Mouse (Mus musculus) spleen, adult 2 months (tissue): ENCODE data around the gene Des. TPM values are rescaled to one million over a fixed set of nuclear protein-coding genes. Genes with fewer than 3 reads are reported as not detected.

ENCODE experiments used
- DNase-seq, 2 experiments: peaks; one replicate each; pipeline versions ENCODE4 v3.0.0 to v3.0.0-alpha.2; 2012 to 2021; ENCODE audit warnings: low spot score in 2 of 2, low read depth in 1 of 2
- H3K27ac ChIP-seq: fragments of 200-500 bp; 2 replicates; pipeline ENCODE4 v1.5.1; 2012; ENCODE audit warnings: low read length, inconsistent platforms; ENCODE audit not compliant: insufficient read depth
- H3K27me3 ChIP-seq: fragments of 200-500 bp; 2 replicates; pipeline ENCODE4 v1.6.1; 2012; ENCODE audit warnings: mild to moderate bottlenecking, moderate library complexity, low read length, inconsistent platforms; ENCODE audit not compliant: control insufficient read depth, insufficient read depth
- H3K36me3 ChIP-seq: fragments of 200-500 bp; 2 replicates; pipeline ENCODE4 v1.6.1; 2012; ENCODE audit warnings: mild to moderate bottlenecking, low read length, inconsistent platforms; ENCODE audit not compliant: control insufficient read depth, insufficient read depth
- H3K4me1 ChIP-seq: fragments of 200-500 bp; 2 replicates; pipeline ENCODE4 v1.6.1; 2011; ENCODE audit warnings: inconsistent platforms; ENCODE audit not compliant: control insufficient read depth, insufficient read depth, insufficient read length
- H3K4me3 ChIP-seq: fragments of 200-500 bp; 2 replicates; pipeline ENCODE4 v1.5.1; 2011; ENCODE audit warnings: mild to moderate bottlenecking, inconsistent platforms; ENCODE audit not compliant: insufficient read depth, insufficient read length; ENCODE audit errors: extremely low read depth
- CTCF ChIP-seq: fragments of 200-500 bp; IDR thresholded peaks from 2 replicates; pipeline ENCODE4 v1.5.1; 2011; ENCODE audit warnings: mild to moderate bottlenecking, inconsistent platforms; ENCODE audit not compliant: insufficient read depth, insufficient read length, insufficient replicate concordance; ENCODE audit errors: extremely low read depth
- POLR2A ChIP-seq: fragments of 200-500 bp; IDR thresholded peaks from 2 replicates; pipeline ENCODE4 v1.6.1; 2011; ENCODE audit warnings: low read depth, low read length, inconsistent platforms
- WGBS: fragments of 180-500 bp; shearing (Covaris S2); methylation state at CpG from one replicate; pipeline ENCODE4 v1.1.7; 2018; 5-methylcytosine and 5-hydroxymethylcytosine counted together
- polyA plus RNA-seq: library from polyadenylated mRNA; depleted of rRNA; stranded (reverse); fragments of >200 nt; gene quantifications from 2 replicates; pipeline ENCODE4 v1.2.3, GENCODE M21; 2012

Des gene
- polyA plus RNA-seq, 1 experiment: 40.5 TPM

DNA sequence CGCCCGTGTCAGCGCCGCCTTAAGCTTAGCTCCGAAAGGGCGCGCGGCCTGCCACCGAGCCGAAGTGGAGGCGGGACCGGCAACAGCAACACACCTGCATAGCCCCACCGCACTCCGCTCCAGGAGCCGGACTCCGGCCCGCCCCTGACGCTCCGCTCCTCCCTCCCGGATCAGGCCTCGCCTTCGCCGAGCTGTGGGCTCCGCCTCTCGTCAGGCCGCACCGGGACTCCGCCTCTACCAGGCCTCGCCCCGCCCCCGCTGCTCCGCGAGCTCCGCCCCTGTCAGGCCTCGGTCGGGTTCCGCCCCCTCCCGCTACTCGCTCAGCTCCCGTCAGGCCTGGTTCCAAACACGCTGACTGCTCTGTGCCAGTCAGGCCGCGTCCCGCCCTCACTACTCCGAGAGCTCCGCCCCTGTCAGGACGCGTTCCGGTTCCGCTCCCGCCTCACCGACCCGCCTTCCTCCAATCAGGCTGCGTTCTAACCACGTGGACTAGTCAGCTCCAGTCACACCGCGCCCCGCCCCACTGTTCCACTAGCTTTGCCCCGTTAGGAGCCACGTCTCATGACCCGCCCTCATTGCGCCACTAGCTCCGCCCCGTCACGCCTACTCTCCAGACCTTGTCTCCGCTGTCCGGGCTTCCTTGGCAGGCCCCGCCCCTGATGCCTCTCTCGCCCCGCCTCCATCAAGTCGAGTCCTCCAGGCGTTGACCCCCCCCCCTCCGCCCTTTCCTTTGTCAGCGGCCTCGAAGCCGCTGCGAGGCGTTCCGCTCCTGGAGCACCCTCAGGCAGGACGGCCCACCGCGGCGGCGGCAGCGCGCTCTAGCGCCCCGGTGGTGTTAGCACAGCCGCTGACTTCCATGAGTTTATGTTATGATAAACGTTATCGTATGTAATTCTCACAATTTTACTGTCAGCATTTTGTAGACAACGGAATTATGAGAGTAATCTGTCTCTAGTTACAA lies 42.6 kb upstream of the Des start, which contains the start of gene Dnpep:
Gene Dnpep, minus strand, starts transcription at position 750 of the 961 bp plus-strand sequence.
- Histone ChIP-seq H3K27me3 (0 out of 2 replicates have a peak, but pooled peaks cover 1% of the 10 kb centered on the region), H3K36me3 (peaks cover 4% of the 10 kb centered on the region), H3K4me1 (peaks cover 8% of the 10 kb centered on the region; the same call in 1 of the 2 replicates), H3K27ac (peak within 1 kb of the TSS; percentile 86), H3K4me3 (peak within 1 kb of the TSS; percentile 68)
- DNase-seq: peak; percentile 100
- 1% methylated on average over 90 of the region's 92 CpGs for WGBS
- TF ChIP-seq CTCF (peak; percentile 73; the same call in 1 of the 2 replicates), POLR2A (peak; percentile 16; the same call in 1 of the 2 replicates)

DNA sequence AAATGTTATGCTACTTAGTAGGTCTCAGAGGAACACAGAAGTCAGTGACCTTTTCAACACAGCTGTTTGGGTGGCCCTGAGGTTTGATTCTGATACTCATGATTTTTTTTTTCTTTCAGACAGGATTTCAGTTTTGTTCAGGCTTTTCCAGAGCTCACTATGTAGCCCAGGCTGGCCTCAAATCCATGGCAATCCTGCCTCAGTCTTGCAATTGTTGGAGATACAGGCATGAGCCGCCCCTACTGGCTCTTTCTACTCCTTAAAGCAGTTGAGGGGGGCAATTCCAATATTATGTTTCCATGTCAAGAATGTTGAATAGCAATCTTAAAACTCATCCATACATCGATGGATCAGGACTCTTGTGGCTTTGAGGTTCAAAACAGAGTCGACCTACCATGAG lies 41.8 kb upstream of the Des start:
- Histone ChIP-seq H3K4me3 (no peak overlapping the region), H3K36me3 (peaks cover 4% of the 10 kb centered on the region), H3K27me3 (0 out of 2 replicates have a peak, but pooled peaks cover 1% of the 10 kb centered on the region), H3K4me1 (peaks cover 8% of the 10 kb centered on the region; the same call in 1 of the 2 replicates), H3K27ac (no peak overlapping the region)
- DNase-seq: no peak
- TF ChIP-seq POLR2A (no peak), CTCF (no peak)
- WGBS: 70% methylated on average over 3 of the region's 3 CpGs

DNA sequence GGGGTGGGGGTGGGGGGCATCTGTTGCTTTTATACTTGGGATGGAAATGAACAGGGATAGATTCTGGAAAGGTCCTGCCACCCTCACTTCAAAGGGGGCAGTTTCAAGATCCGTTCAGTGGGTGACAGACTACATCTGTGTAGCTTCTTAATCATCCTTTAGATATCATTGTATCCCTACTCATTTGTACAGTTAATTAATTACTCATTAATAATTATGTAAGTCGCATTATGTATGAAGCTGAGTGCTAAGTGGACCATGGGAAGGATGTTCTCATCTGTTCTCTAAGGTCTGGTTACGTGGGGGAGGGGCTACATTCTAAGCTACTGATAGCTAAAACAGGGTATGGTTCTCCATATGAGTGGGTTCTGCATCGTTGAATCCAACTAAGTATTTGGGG lies 41.4 kb upstream of the Des start:
- Histone ChIP-seq H3K4me1 (peaks cover 8% of the 10 kb centered on the region; the same call in 1 of the 2 replicates), H3K36me3 (peaks cover 4% of the 10 kb centered on the region), H3K27ac (no peak overlapping the region), H3K4me3 (no peak overlapping the region), H3K27me3 (0 out of 2 replicates have a peak, but pooled peaks cover 1% of the 10 kb centered on the region)
- 88% methylated on average over 4 of the region's 4 CpGs for WGBS
- no peak for DNase-seq
- no peak for TF ChIP-seq POLR2A
- TF ChIP-seq CTCF: no peak

DNA sequence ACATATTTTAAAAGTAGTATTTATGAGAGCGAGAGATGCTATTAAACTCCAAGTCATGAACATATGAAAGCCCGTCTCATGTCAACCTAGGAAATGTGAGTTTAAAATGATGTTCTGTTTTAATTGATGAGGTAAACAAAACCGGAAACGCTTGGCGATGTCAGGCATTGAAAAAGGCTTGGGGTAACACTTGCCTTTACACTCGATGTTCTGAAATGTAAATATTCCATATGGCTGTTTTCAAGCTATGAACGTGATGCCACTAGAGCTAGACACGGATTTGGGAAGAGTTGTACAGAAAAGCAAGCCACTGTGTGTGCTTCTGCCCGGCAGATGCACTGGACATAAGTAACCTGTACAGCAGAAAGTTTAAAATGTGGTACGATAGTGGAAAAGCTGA lies 41.0 kb upstream of the Des start:
- peaks cover 3% of the 10 kb centered on the region for H3K36me3 ChIP-seq
- H3K4me3 ChIP-seq: no peak overlapping the region
- H3K4me1 ChIP-seq: peaks cover 8% of the 10 kb centered on the region; the same call in 1 of the 2 replicates
- H3K27ac ChIP-seq: no peak overlapping the region
- 0 out of 2 replicates have a peak, but pooled peaks cover 1% of the 10 kb centered on the region for H3K27me3 ChIP-seq
- no peak for DNase-seq
- TF ChIP-seq POLR2A: no peak
- TF ChIP-seq CTCF: no peak
- WGBS: 90% methylated on average over 10 of the region's 10 CpGs

DNA sequence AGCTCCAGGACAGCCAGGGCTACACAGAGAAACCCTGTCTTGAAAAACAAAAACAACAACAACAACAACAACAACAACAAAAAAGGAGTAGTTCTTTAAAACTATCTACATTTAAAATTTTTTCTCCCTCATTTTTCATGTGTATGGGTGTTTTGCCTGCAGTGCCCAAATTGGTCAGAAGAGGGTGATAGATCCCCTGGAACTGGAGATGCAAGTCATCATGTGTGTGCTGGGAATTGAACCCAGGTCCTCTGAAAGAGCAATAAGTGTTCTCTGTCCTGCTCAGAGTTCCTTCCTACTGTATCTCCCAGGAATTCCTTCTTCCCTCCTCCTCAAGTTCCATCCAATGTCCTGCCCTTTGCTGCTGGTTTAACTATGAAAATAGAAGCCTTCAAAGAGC lies 32.7 kb upstream of the Des start:
- H3K27ac ChIP-seq: no peak overlapping the region
- H3K4me3 ChIP-seq: no peak overlapping the region
- no peaks in the 10 kb centered on the region for H3K4me1 ChIP-seq
- DNase-seq: no peak
- no peaks in the 10 kb centered on the region for H3K36me3 ChIP-seq
- peaks cover 1% of the 10 kb centered on the region; the same call in 1 of the 2 replicates for H3K27me3 ChIP-seq
- TF ChIP-seq CTCF: no peak

DNA sequence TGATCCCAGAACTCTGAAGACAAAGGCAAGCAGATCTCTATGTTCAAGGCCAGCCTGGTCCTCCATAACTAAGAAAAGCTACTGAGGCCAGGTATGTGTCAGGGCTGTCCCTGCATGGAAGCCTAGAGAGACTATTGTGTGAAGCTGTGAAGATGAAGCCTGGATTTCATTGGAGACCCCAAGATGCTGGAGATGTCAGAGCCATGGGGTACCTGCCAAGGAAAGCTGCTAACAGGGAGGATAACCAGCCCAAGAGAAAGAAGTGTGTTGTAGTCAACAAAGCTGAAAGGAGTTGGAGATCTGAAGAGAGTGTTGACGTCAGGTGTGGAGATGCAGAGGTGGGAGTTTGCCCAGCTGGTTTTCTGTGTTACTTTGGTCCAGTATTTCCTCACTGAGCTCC lies 28.9 kb upstream of the Des start:
- no peak for DNase-seq
- H3K27me3 ChIP-seq: peaks cover 1% of the 10 kb centered on the region; the same call in 1 of the 2 replicates
- H3K36me3 ChIP-seq: no peaks in the 10 kb centered on the region
- H3K4me3 ChIP-seq: no peak overlapping the region
- 74% methylated on average over 1 of the region's 1 CpGs for WGBS
- no peaks in the 10 kb centered on the region for H3K4me1 ChIP-seq
- TF ChIP-seq POLR2A: no peak
- TF ChIP-seq CTCF: no peak
- H3K27ac ChIP-seq: no peak overlapping the region
